Mouse (Mus musculus) limb, embryonic 14.5 days (tissue): ENCODE data around the gene Prr36. TPM values are rescaled to one million over a fixed set of nuclear protein-coding genes. Genes with fewer than 3 reads are reported as not detected.

Source experiments
- ATAC-seq: fragments of 200-750 bp; cut with Nextera tagmentation; 2 replicates; pipeline ENCODE4 v1.8.0; 2017; ENCODE audit warnings: low read depth, moderate number of reproducible peaks, moderate TSS enrichment; ENCODE audit not compliant: low FRiP score
- DNase-seq: peaks from one replicate; pipeline ENCODE4 v3.0.0-alpha.2; 2015; ENCODE audit warnings: low spot score
- H3K27ac ChIP-seq: fragments of 300-500 bp; sonication (generic); replicated peaks from 2 replicates; pipeline ENCODE4 v1.5.1; 2014; ENCODE audit warnings: low read depth, mild to moderate bottlenecking, low read length, moderate library complexity, mixed read lengths
- H3K27me3 ChIP-seq: fragments of 300-500 bp; sonication (generic); 2 replicates; pipeline ENCODE4 v1.6.1; 2014; ENCODE audit warnings: low read length, mixed read lengths; ENCODE audit not compliant: control insufficient read depth, insufficient read depth
- H3K36me3 ChIP-seq: fragments of 300-500 bp; sonication (generic); 2 replicates; pipeline ENCODE4 v1.6.1; 2014; ENCODE audit warnings: mild to moderate bottlenecking, low read length, moderate library complexity, mixed read lengths; ENCODE audit not compliant: control insufficient read depth, insufficient read depth
- H3K4me1 ChIP-seq: fragments of 300-500 bp; sonication (generic); 2 replicates; pipeline ENCODE4 v1.6.1; 2014; ENCODE audit warnings: antibody characterized with exemption, low read length, mixed read lengths; ENCODE audit not compliant: control insufficient read depth, insufficient read depth
- H3K4me2 ChIP-seq: fragments of 300-500 bp; sonication (generic); replicated peaks from 2 replicates; pipeline ENCODE4 v1.6.1; 2014; ENCODE audit warnings: low read depth, mild to moderate bottlenecking, low read length, moderate library complexity; ENCODE audit not compliant: severe bottlenecking
- H3K4me3 ChIP-seq: fragments of 300-500 bp; sonication (generic); replicated peaks from 2 replicates; pipeline ENCODE4 v1.5.1; 2014; ENCODE audit warnings: low read length
- H3K9ac ChIP-seq: fragments of 300-500 bp; sonication (generic); 2 replicates; pipeline ENCODE4 v1.6.1; 2014; ENCODE audit warnings: mild to moderate bottlenecking, low read depth, low read length, moderate library complexity; ENCODE audit not compliant: severe bottlenecking
- H3K9me3 ChIP-seq: fragments of 300-500 bp; sonication (generic); 2 replicates; pipeline ENCODE4 v1.6.1; 2016; ENCODE audit warnings: low read length; ENCODE audit not compliant: control insufficient read depth
- POLR2A ChIP-seq: fragments of 200-500 bp; IDR thresholded peaks from 2 replicates; pipeline ENCODE4 v1.8.0; 2012; ENCODE audit warnings: inconsistent platforms, mild to moderate bottlenecking, moderate library complexity, borderline replicate concordance; ENCODE audit not compliant: insufficient read depth, insufficient read length; ENCODE audit errors: extremely low read depth
- WGBS: fragments of 180-500 bp; shearing (Covaris S2); extraction: QIAGEN DNeasy Blood & Tissue Kit; methylation state at CpG from one replicate; pipeline ENCODE4 v1.1.7; 2014; 5-methylcytosine and 5-hydroxymethylcytosine counted together
- polyA plus RNA-seq, 2 experiments: library from polyadenylated mRNA; depleted of rRNA in 1 of 2; stranded (reverse) in 1 of 2; unstranded in 1 of 2; fragments of >200 nt; fragmentation: Nextera tagmentation in 1 of 2; extraction: Ambion mirVana in 1 of 2; gene quantifications; 2 replicates each; pipeline versions ENCODE4 v1.2.1 to v1.2.3; 2012 to 2014

Prr36 gene
- polyA plus RNA-seq, 2 experiments = 1.0 to 1.5 TPM

DNA sequence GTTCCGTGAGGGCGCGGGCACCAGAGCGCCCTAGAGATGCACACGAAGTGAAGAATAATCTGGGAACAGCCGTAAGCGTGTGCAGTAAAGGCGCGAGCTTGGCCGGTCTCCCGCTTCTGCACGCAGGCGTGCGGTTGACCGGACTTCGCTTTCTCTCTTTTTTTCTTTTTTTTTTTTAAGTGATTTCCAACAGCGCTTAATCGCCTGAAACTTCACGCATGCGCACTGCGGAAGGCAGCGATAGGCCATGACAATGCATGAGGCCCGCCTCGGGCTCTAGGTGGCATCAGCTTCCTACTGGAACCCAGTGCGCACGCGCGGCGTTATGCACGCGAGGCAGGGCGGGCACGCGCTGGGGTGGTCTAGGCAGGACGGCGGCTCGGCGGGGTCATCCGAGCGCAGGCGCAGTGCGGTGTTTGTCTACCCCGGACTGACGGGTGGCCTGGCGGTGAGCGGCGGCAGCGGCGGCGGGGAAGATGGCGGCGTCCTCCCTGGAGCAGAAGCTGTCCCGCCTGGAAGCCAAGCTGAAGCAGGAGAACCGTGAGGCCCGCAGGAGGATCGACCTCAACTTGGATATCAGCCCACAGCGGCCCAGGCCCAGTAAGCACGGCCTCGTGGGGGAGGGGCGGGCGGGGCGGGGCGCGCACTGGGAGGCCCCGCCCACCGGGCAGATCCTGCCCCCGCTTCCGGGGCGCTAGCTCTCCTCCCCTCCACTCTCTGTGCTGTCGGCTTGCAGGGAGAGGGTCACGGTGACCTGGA lies 21.4 kb upstream of the Prr36 start, which contains the start of the genes Map2k7 and Gm49320:
Gene Map2k7, plus strand, starts transcription at position 307 of the 759 bp plus-strand sequence.
Gene Gm49320, plus strand, starts transcription at position 432 of the 759 bp plus-strand sequence.
- DNase-seq = peak; percentile 100
- Histone ChIP-seq H3K9ac (peak within 1 kb of the TSS; percentile 88), H3K4me2 (peak within 1 kb of the TSS; percentile 86), H3K27me3 (no peaks in the 10 kb centered on the region), H3K4me1 (peaks cover 16% of the 10 kb centered on the region), H3K36me3 (peaks cover 26% of the 10 kb centered on the region), H3K27ac (peak within 1 kb of the TSS; percentile 93), H3K9me3 (no peaks in the 10 kb centered on the region), H3K4me3 (peak within 1 kb of the TSS; percentile 82)
- peak; percentile 80; the same call in 1 of the 2 replicates for TF ChIP-seq POLR2A
- ATAC-seq = peak; percentile 94
- under 1% methylated on average over 57 of the region's 71 CpGs for WGBS

DNA sequence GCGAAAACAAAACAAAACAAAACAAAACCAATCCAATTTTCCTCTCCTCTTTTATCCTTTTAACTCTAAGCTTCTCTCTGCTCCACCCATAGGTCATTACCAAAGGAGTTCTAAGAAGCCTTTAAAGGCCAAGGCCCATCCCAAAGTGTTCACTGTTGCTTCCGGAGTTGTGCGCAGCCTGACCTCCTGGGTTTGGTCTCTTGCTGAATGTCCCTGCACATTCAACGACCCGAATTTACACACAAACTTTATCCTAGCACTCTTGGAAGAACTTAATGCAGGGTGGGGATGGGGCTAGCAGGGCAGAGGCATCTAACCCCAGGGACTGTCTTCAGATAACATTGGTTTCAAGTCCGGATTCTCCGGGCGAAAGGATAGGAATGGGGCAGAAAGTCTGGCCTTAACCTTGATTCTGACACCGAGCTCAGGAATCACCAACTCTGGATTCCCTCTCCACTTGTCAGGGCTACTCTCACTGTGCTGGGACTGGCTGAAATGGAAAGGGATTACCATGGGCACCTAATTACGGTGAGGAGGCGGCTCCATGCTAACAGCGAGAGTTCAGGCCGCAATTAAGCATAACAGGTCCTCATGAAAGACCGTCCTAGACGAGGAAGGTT lies 20.7 kb upstream of the Prr36 start:
- Histone ChIP-seq H3K4me2 (peak overlapping the region; percentile 81), H3K9ac (peak overlapping the region; percentile 71), H3K27ac (peak overlapping the region; percentile 93), H3K27me3 (no peaks in the 10 kb centered on the region), H3K9me3 (no peaks in the 10 kb centered on the region), H3K36me3 (peaks cover 20% of the 10 kb centered on the region), H3K4me3 (peak overlapping the region; percentile 82), H3K4me1 (peaks cover 16% of the 10 kb centered on the region)
- no peak for DNase-seq
- ATAC-seq = no peak
- 20% methylated on average over 15 of the region's 15 CpGs for WGBS
- TF ChIP-seq POLR2A = no peak

DNA sequence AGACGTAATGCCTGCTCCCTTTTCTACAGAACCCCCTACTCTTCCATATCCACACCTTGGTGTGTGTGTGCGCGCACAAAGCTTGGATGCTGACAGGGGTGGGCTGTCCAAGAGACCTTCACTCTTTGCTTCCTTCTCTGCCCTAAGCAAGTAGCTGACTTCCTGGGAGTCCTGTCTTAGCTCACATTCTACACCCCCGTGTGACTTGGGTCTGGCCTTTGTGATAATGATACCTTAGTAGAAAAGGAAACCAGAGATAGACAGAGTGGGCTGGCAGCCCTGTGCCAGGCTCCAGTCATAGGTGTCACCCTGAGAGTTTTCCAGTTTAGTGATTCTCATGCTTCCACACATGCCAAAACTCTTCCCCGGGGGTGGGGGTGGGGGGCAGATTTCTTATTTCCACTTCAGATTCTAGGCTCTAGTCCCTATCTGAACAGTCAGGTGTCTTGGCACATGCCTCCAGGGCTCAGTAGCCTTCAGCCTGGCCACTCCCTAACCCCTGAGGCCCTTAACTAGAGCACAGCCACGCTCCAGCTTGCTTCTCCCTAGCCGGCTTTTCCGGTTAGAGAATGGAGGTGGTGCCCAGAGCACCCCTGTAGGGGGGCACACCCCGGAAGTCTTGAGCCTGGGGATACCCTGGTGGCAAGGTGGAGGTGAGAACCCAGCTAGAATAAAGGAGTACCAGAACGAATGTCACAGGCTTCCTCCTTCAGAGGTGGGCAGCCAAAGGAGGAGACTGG lies 13.5 kb upstream of the Prr36 start:
- DNase-seq (no peak), ATAC-seq (no peak)
- Histone ChIP-seq H3K27me3 (peaks cover 14% of the 10 kb centered on the region), H3K9me3 (no peaks in the 10 kb centered on the region), H3K4me3 (no peak overlapping the region), H3K4me1 (peaks cover 6% of the 10 kb centered on the region; the same call in 1 of the 2 replicates), H3K4me2 (no peak overlapping the region), H3K9ac (no peak overlapping the region), H3K36me3 (no peaks in the 10 kb centered on the region), H3K27ac (no peak overlapping the region)
- no peak for TF ChIP-seq POLR2A
- 51% methylated on average over 10 of the region's 10 CpGs for WGBS

DNA sequence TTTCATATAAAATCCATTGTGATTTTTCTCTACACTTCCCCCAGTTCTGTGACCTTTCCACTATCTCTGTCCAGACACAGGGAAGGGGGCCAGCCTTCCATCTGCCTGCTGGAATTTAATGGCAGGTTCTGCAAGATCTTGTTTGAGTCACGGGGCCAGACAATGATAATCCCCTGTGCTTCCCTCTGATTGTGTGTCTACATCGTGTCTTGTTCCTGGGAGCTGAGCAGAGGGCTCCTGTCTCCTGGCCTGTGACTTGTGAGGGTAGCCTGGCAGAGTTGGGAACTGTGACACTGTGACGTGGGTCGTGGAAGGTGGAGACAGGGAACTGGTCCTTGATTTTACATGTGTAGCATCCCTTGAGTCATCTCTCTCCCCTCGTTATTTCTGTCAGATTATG lies 12.5 kb upstream of the Prr36 start:
- Histone ChIP-seq H3K36me3 (no peaks in the 10 kb centered on the region), H3K9ac (no peak overlapping the region), H3K27me3 (peaks cover 14% of the 10 kb centered on the region), H3K4me3 (no peak overlapping the region), H3K9me3 (no peaks in the 10 kb centered on the region), H3K27ac (no peak overlapping the region), H3K4me1 (peaks cover 6% of the 10 kb centered on the region; the same call in 1 of the 2 replicates), H3K4me2 (no peak overlapping the region)
- DNase-seq (no peak), ATAC-seq (no peak)
- 67% methylated on average over 5 of the region's 5 CpGs for WGBS
- TF ChIP-seq POLR2A = no peak

DNA sequence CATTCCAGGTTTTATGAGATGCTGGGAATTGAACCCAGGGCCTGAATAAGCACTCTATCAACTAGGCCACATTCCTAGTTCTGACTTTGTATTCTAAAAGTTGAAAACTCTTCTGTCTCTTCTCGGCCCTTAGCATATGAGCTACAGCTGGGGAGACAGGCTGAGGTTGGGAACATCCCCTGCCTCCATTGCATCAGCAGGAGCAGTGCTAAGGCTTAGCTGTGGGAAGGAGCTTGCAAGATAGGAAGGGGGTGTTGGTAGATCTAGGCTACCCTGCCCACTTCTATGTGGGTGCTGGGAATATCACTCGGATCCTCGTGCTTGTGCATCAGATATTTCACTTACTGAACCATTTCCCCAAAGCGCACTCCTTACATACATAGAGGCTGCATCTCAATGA lies 10.7 kb upstream of the Prr36 start:
- ATAC-seq (no peak), DNase-seq (no peak)
- Histone ChIP-seq H3K9me3 (no peaks in the 10 kb centered on the region), H3K4me1 (peaks cover 6% of the 10 kb centered on the region; the same call in 1 of the 2 replicates), H3K27me3 (peaks cover 14% of the 10 kb centered on the region), H3K36me3 (no peaks in the 10 kb centered on the region), H3K4me2 (no peak overlapping the region), H3K4me3 (no peak overlapping the region), H3K9ac (no peak overlapping the region), H3K27ac (no peak overlapping the region)
- WGBS = 93% methylated on average over 4 of the region's 4 CpGs
- no peak for TF ChIP-seq POLR2A
